22 mouse cellular contexts compared by ENCODE assay signal in genomic region chr13:28794547-28794946, GRCm38 (mm10).
DNase-seq lines count a peak whose midpoint lies in the region; ATAC-seq lines count a peak whose summit lies in the region.
"Had no signal": no experiment of that assay in that cellular context is flagged by ENCODE, and none has a peak within 500 bp of the region (broad histone marks: within the 10 kb centered on the region; RNA-seq: fewer than 3 reads in every experiment).

No protein-coding gene starts in this region.

- WGBS in neural tube, embryonic 13.5 days: 63% methylated on average over 3 of the region's 3 CpGs
- 59% methylated on average over 3 of the region's 3 CpGs for WGBS in forebrain, embryonic 13.5 days
- WGBS in hindbrain, embryonic 14.5 days: 73% methylated on average over 3 of the region's 3 CpGs
- WGBS in heart, embryonic 12.5 days: 89% methylated on average over 3 of the region's 3 CpGs

- no peak for ATAC-seq in neural tube, embryonic 13.5 days (ENCODE audit: low read depth)
- no peak for ATAC-seq in forebrain, embryonic 13.5 days
- ATAC-seq in hindbrain, embryonic 14.5 days (ENCODE audit: low FRiP score): no peak
- ATAC-seq in heart, embryonic 12.5 days (ENCODE audit: insufficient number of reproducible peaks, low FRiP score): no peak
- ATAC-seq: intestine, postnatal 0 days; liver, postnatal 0 days; lung, postnatal 0 days had no signal

- H3K4me2 ChIP-seq in neural tube, embryonic 13.5 days: no peak overlapping the region
- 0 out of 2 replicates have a peak overlapping the region, but pooled peaks have one; percentile 2 for H3K4me2 ChIP-seq in forebrain, embryonic 13.5 days
- H3K4me2 ChIP-seq in hindbrain, embryonic 14.5 days (replicated peaks): no peak overlapping the region
- H3K4me2 ChIP-seq in heart, embryonic 12.5 days: no peak overlapping the region
- H3K4me2 ChIP-seq: embryonic facial prominence, embryonic 13.5 days; heart, embryonic 13.5 days; limb, embryonic 12.5 days; liver, embryonic 11.5 days had no signal

- H3K4me3 ChIP-seq in neural tube, embryonic 13.5 days: no peak overlapping the region
- no peak overlapping the region for H3K4me3 ChIP-seq in forebrain, embryonic 13.5 days
- no peak overlapping the region for H3K4me3 ChIP-seq in hindbrain, embryonic 14.5 days (replicated peaks; ENCODE audit: low read length)
- H3K4me3 ChIP-seq in heart, embryonic 12.5 days: no peak overlapping the region
- H3K4me3 ChIP-seq: embryonic facial prominence, embryonic 13.5 days; heart, embryonic 13.5 days; limb, embryonic 12.5 days had no signal

- H3K27ac ChIP-seq in neural tube, embryonic 13.5 days (replicated peaks): peak overlapping the region; percentile 61; the same call in 1 of the 2 replicates
- peak overlapping the region; percentile 96 for H3K27ac ChIP-seq in forebrain, embryonic 13.5 days
- H3K27ac ChIP-seq in hindbrain, embryonic 14.5 days: peak overlapping the region; percentile 80; the same call in 1 of the 2 replicates
- no peak overlapping the region for H3K27ac ChIP-seq in heart, embryonic 12.5 days (ENCODE audit: poor library complexity, severe bottlenecking)
- H3K27ac ChIP-seq: embryonic facial prominence, embryonic 13.5 days; heart, embryonic 13.5 days; macrophage had no signal

- H3K4me1 ChIP-seq in neural tube, embryonic 13.5 days (replicated peaks): peaks cover 65% of the 10 kb centered on the region
- peaks cover 88% of the 10 kb centered on the region for H3K4me1 ChIP-seq in forebrain, embryonic 13.5 days
- peaks cover 29% of the 10 kb centered on the region for H3K4me1 ChIP-seq in hindbrain, embryonic 14.5 days (replicated peaks; ENCODE audit: control insufficient read depth, insufficient read depth, low read length)
- peaks cover 8% of the 10 kb centered on the region; the same call in 1 of the 2 replicates for H3K4me1 ChIP-seq in heart, embryonic 12.5 days (replicated peaks)

- no peaks in the 10 kb centered on the region for H3K27me3 ChIP-seq in neural tube, embryonic 13.5 days
- no peaks in the 10 kb centered on the region for H3K27me3 ChIP-seq in forebrain, embryonic 13.5 days
- H3K27me3 ChIP-seq in hindbrain, embryonic 14.5 days (ENCODE audit: control insufficient read depth, insufficient read depth, low read length): no peaks in the 10 kb centered on the region
- H3K27me3 ChIP-seq in heart, embryonic 12.5 days (replicated peaks): no peaks in the 10 kb centered on the region
- H3K27me3 ChIP-seq: embryonic facial prominence, embryonic 13.5 days; heart, embryonic 13.5 days; limb, embryonic 12.5 days had no signal

- H3K9me3 ChIP-seq in neural tube, embryonic 13.5 days: no peaks in the 10 kb centered on the region
- no peaks in the 10 kb centered on the region for H3K9me3 ChIP-seq in forebrain, embryonic 13.5 days (replicated peaks)
- no peaks in the 10 kb centered on the region for H3K9me3 ChIP-seq in hindbrain, embryonic 14.5 days (ENCODE audit: control insufficient read depth, low read length)
- H3K9me3 ChIP-seq in heart, embryonic 12.5 days (replicated peaks): no peaks in the 10 kb centered on the region
- H3K9me3 ChIP-seq: embryonic facial prominence, embryonic 13.5 days; heart, embryonic 13.5 days; limb, embryonic 12.5 days had no signal

- H3K9ac ChIP-seq in neural tube, embryonic 13.5 days: no peak overlapping the region
- 0 out of 2 replicates have a peak overlapping the region, but pooled peaks have one; percentile 34 for H3K9ac ChIP-seq in forebrain, embryonic 13.5 days
- no peak overlapping the region for H3K9ac ChIP-seq in hindbrain, embryonic 14.5 days
- no peak overlapping the region for H3K9ac ChIP-seq in heart, embryonic 12.5 days
- H3K9ac ChIP-seq: embryonic facial prominence, embryonic 13.5 days; heart, embryonic 13.5 days; limb, embryonic 12.5 days; liver, postnatal 0 days had no signal

- DNase-seq in neural tube, embryonic 10.5 days (ENCODE audit: extremely low spot score, low spot score): no peak
- no peak for DNase-seq in hindbrain, embryonic 14.5 days (ENCODE audit: low spot score)
- no peak for DNase-seq in thymus, postnatal 0 days (ENCODE audit: low spot score)
- no peak for DNase-seq in heart, adult 9 months (ENCODE audit: low spot score in 2 of 2)
- DNase-seq: adrenal gland, postnatal 25 days; cerebellum, adult 9-10 months; gastrocnemius, postnatal 10 days; heart, adult 11 months; heart, postnatal 14 days; kidney, postnatal 36 days; liver, postnatal 0 days; thymus, adult 18-20 months had no signal

- H3K36me3 ChIP-seq in neural tube, embryonic 13.5 days: no peaks in the 10 kb centered on the region
- no peaks in the 10 kb centered on the region for H3K36me3 ChIP-seq in forebrain, embryonic 13.5 days (ENCODE audit: poor library complexity, severe bottlenecking)
- no peaks in the 10 kb centered on the region for H3K36me3 ChIP-seq in hindbrain, embryonic 14.5 days (replicated peaks; ENCODE audit: control insufficient read depth, insufficient read depth)
- no peaks in the 10 kb centered on the region for H3K36me3 ChIP-seq in heart, embryonic 12.5 days
- H3K36me3 ChIP-seq: embryonic facial prominence, embryonic 13.5 days; heart, embryonic 13.5 days; limb, embryonic 12.5 days had no signal
